Mouse (Mus musculus) heart, postnatal 25 days (tissue): Measurements from ENCODE around the gene Arl15. TPM values are rescaled to one million over a fixed set of nuclear protein-coding genes. Genes with fewer than 3 reads are reported as not detected.

Experiments
- DNase-seq: peaks from one replicate; pipeline ENCODE4 v3.0.0; 2022; ENCODE audit warnings: low spot score
- intact Hi-C: fragments of 180-260 bp; cut with DNase I; formaldehyde crosslinking; loops from one replicate; pipeline ENCODE4 v1.15.1; 2025
- total RNA-seq, 2 experiments: library from RNA; stranded (reverse); gene quantifications; 2 replicates each; pipeline ENCODE4 v1.2.3; 2021

Gene Arl15
- total RNA-seq, 2 experiments from 2014 or later = 8.5 to 9.4 TPM

- DNase-seq = no peak
- intact Hi-C loops = no loop called here
Observed at GRCm38 (mm10) chr13:113897498-113897897, 103.2 kb downstream of the Arl15 start.

GRCm38 (mm10) chr13:113897951-113898350 lies 103.6 kb downstream of the Arl15 start:
- intact Hi-C loops = no loop called here
- DNase-seq = no peak

- no peak for DNase-seq
- intact Hi-C loops = no loop called here
Observed at GRCm38 (mm10) chr13:113901001-113901545, 106.8 kb downstream of the Arl15 start.

- no peak for DNase-seq
- intact Hi-C loops = no loop called here
Observed at GRCm38 (mm10) chr13:113903255-113903654, 109.0 kb downstream of the Arl15 start.

- intact Hi-C loops = no loop called here
- no peak for DNase-seq
Observed at GRCm38 (mm10) chr13:113911986-113912519, 117.7 kb downstream of the Arl15 start.

- intact Hi-C loops = no loop called here
- DNase-seq = no peak
Observed at GRCm38 (mm10) chr13:113914551-113914971, 120.3 kb downstream of the Arl15 start.

- no peak for DNase-seq
- intact Hi-C loops = no loop called here
Observed at GRCm38 (mm10) chr13:113915700-113916099, 121.4 kb downstream of the Arl15 start.

- no peak for DNase-seq
- intact Hi-C loops = no loop called here
Observed at GRCm38 (mm10) chr13:113916761-113917160, 122.5 kb downstream of the Arl15 start.

GRCm38 (mm10) chr13:113917376-113917775 lies 123.1 kb downstream of the Arl15 start:
- DNase-seq = no peak
- intact Hi-C loops = no loop called here

GRCm38 (mm10) chr13:113917868-113918411 lies 123.6 kb downstream of the Arl15 start:
- DNase-seq = no peak
- intact Hi-C loops = no loop called here

- intact Hi-C loops = no loop called here
Observed at GRCm38 (mm10) chr13:113918668-113919067, 124.4 kb downstream of the Arl15 start.

GRCm38 (mm10) chr13:113935697-113936096 lies 141.4 kb downstream of the Arl15 start:
- intact Hi-C loops = no loop called here

More at GRCm38 (mm10) chr13:113918668-113919067, 124.4 kb downstream of the Arl15 start:
- DNase-seq = no peak

GRCm38 (mm10) chr13:113937231-113937630 lies 142.9 kb downstream of the Arl15 start:
- DNase-seq = no peak
- intact Hi-C loops = no loop called here

More at GRCm38 (mm10) chr13:113935697-113936096, 141.4 kb downstream of the Arl15 start:
- DNase-seq = no peak

GRCm38 (mm10) chr13:113938561-113938960 lies 144.3 kb downstream of the Arl15 start:
- no peak for DNase-seq
- intact Hi-C loops = no loop called here

- DNase-seq = no peak
- intact Hi-C loops = no loop called here
Observed at GRCm38 (mm10) chr13:113939097-113939496, 144.8 kb downstream of the Arl15 start.

GRCm38 (mm10) chr13:113939681-113940080 lies 145.4 kb downstream of the Arl15 start:
- DNase-seq = peak; percentile 24

GRCm38 (mm10) chr13:113940151-113940550 lies 145.8 kb downstream of the Arl15 start:
- intact Hi-C loops = no loop called here

More at GRCm38 (mm10) chr13:113939681-113940080, 145.4 kb downstream of the Arl15 start:
- intact Hi-C loops = no loop called here

GRCm38 (mm10) chr13:113941943-113942342 lies 147.6 kb downstream of the Arl15 start:
- no peak for DNase-seq
- intact Hi-C loops = no loop called here

More at GRCm38 (mm10) chr13:113940151-113940550, 145.8 kb downstream of the Arl15 start:
- no peak for DNase-seq

GRCm38 (mm10) chr13:113947546-113947945 lies 153.2 kb downstream of the Arl15 start:
- no peak for DNase-seq
- intact Hi-C loops = no loop called here

- peak; percentile 46 for DNase-seq
- intact Hi-C loops = no loop called here
Observed at GRCm38 (mm10) chr13:113949708-113950107, 155.4 kb downstream of the Arl15 start.

GRCm38 (mm10) chr13:113950131-113950530 lies 155.8 kb downstream of the Arl15 start:
- DNase-seq = no peak
- intact Hi-C loops = no loop called here
